Mouse (Mus musculus) cerebellum, postnatal 36 days (tissue): ENCODE measurements around the gene Ormdl3.
A peak's percentile ranks its signal among the peaks of the same experiment; 100 is the strongest.

ENCODE experiments used
- DNase-seq, 2 experiments: peaks; one replicate each; pipeline ENCODE4 v3.0.0; 2021 to 2022; ENCODE audit warnings: mixed read lengths in 2 of 2

Gene Ormdl3

GRCm38 (mm10) chr11:98550311-98550974 is 36.7 kb downstream of the Ormdl3 start:
- no peak for DNase-seq

DNA sequence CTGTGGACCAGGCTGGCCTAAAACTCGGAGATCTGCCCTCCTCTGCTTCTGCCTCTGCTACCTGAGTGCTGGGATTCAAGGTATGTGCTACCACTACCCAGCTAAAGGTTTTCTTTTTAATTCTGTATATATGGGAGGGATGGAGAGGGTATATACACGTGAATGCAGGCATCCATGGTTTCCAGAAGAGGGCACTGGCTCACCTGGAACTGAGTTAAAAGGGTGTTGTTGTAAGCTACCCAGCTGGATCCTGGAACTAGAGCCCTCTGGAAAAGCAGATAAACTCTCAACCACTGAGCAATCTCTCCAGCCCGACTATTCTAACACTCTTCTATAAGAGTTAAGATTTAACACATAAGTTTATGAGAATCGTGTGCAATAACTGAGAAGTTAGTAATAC is 37.8 kb downstream of the Ormdl3 start:
- no peak for DNase-seq

GRCm38 (mm10) chr11:98547308-98547693 is 39.9 kb downstream of the Ormdl3 start:
- DNase-seq = no peak

DNA sequence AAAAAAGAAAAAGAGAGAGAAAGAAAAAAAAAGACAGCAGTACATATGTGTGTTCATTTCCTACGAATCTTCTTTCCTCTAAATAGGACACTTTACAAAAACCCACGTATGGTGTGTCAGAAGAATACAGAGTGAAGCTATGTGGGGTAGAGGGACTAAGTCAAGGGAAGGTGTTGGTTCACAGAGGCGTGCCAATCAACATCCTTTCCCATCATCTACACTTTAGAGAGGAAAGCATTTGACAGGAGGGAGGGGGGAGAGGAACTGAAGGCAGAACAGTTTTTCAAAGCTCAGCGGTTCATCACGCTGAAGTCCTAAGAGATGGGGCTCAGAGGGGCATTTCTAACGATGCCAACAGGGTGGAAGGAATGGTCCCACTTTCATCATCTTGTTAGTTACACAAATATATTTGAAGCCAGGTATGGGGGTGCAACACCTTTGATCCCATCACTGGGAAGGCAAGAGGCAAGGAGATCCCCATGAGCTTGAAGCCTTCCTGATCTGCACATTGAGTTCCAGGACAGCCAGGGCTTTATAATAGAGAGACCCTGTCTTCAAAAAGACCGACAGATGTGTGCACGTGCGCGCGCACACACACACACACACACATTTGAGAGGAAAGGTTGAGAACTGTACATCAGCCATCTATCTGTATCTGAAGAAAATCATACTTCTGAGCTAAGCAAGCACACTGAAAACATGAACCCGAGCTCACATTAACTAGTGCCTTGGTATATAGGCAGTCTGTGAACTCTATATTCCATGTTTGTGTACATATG is 40.5 kb downstream of the Ormdl3 start:
- DNase-seq = no peak

- DNase-seq = peak; percentile 11 to 14
Observed at GRCm38 (mm10) chr11:98545711-98546231, 41.4 kb downstream of the Ormdl3 start, which contains the start of gene Ikzf3. TSS of gene Ikzf3 (minus strand) at chr11:98546031.

GRCm38 (mm10) chr11:98544890-98545677 is 42.1 kb downstream of the Ormdl3 start:
- DNase-seq = no peak

DNA sequence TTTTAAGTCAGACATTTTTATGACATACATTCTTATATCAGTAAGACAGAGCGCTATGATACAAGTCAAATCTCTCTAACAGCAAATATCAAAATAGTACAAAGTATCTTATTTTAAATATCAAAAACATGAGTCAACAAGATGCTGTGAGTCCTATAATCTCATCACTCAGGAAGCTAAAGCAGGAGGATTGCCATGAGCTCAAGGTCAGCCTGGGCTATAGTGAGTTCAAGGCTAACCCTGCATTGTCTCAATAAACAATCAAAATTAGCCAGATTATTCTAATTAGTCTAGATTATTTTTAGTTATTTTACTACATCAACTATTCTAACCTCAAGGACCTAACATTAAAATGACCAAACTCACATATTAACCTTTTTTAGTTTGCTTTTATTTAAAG is 43.8 kb downstream of the Ormdl3 start:
- DNase-seq = no peak

- no peak for DNase-seq
Observed at GRCm38 (mm10) chr11:98542553-98542952, 44.6 kb downstream of the Ormdl3 start.

DNA sequence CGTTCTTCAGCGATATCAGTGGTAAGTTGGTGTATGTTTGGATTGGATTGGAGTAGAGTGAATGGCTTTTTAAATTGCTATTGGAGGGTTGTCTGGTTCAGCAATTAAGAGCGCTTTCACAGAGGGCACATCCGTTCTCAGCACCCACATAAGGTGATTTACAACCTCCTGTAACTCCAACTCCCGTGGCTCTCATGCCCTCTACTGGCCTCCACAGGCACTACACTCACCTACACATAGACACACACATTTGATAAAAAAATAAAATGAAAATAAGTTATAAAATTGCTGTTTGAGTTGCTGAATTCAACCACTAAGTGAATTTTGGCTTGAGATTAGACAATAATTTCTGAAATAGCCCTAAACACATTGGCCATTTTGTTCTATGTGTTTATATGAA is 46.8 kb downstream of the Ormdl3 start:
- no peak for DNase-seq

DNA sequence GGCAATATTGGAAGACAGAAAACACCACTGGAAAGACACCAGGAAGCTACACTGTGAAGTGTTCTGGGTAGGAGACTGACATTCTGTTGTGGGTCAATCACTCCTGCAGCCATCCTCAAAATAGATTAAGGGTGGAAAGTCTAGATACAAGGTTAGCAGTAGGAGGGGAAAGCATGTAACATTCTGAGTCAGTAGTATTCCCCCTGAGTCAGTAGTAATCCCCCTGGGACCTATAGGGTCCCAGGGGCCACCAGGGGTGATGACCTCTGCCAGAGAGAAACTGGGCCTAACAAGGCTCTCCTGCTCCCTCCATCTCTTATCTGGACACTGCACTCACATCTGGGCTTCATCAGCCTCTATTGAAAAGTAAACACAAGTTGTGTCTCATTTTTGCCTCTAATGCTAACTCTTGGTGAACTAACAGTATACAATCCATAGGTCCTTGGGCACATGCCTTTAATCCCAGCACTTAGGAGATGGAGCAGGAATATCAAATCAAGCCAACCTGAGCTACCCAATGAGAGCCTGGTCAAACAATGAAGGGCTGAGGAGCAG is 49.6 kb downstream of the Ormdl3 start:
- DNase-seq = no peak
